Mouse (Mus musculus) forebrain, embryonic 16.5 days (tissue): ENCODE results near the gene Sult1a1. TPM values are rescaled to one million over a fixed set of nuclear protein-coding genes. Genes with fewer than 3 reads are reported as not detected.

Experiments used
- ATAC-seq: fragments of 200-750 bp; cut with Nextera tagmentation; 2 replicates; pipeline ENCODE4 v1.8.0; 2017; ENCODE audit warnings: mild to moderate bottlenecking, moderate library complexity
- H3K27ac ChIP-seq: fragments of 300-500 bp; sonication (generic); 2 replicates; pipeline ENCODE4 v1.5.1; 2014; ENCODE audit warnings: low read length, control low read depth
- H3K27me3 ChIP-seq: fragments of 300-500 bp; sonication (generic); replicated peaks from 2 replicates; pipeline ENCODE4 v1.6.1; 2014; ENCODE audit warnings: low read length; ENCODE audit not compliant: control insufficient read depth, insufficient read depth
- H3K36me3 ChIP-seq: fragments of 300-500 bp; sonication (generic); 2 replicates; pipeline ENCODE4 v1.6.1; 2014; ENCODE audit not compliant: control insufficient read depth, insufficient read depth
- H3K4me1 ChIP-seq: fragments of 300-500 bp; sonication (generic); replicated peaks from 2 replicates; pipeline ENCODE4 v1.6.1; 2014; ENCODE audit warnings: low read length; ENCODE audit not compliant: control insufficient read depth, insufficient read depth
- H3K4me2 ChIP-seq: fragments of 300-500 bp; sonication (generic); 2 replicates; pipeline ENCODE4 v1.6.1; 2014; ENCODE audit warnings: mild to moderate bottlenecking, low read length, control low read depth
- H3K4me3 ChIP-seq: fragments of 300-500 bp; sonication (generic); replicated peaks from 2 replicates; pipeline ENCODE4 v1.5.1; 2014; ENCODE audit warnings: mild to moderate bottlenecking, low read length, control low read depth
- H3K9ac ChIP-seq: fragments of 300-500 bp; sonication (generic); replicated peaks from 2 replicates; pipeline ENCODE4 v1.6.1; 2014; ENCODE audit warnings: low read depth, low read length, control low read depth
- H3K9me3 ChIP-seq: fragments of 300-500 bp; sonication (generic); 2 replicates; pipeline ENCODE4 v1.6.1; 2016; ENCODE audit warnings: low read length; ENCODE audit not compliant: control insufficient read depth
- WGBS: fragments of 180-500 bp; shearing (Covaris S2); extraction: QIAGEN DNeasy Blood & Tissue Kit; methylation state at CpG from one replicate; pipeline ENCODE4 v1.1.7; 2014; 5-methylcytosine and 5-hydroxymethylcytosine counted together
- polyA plus RNA-seq: library from polyadenylated mRNA; unstranded; fragments of >200 nt; fragmentation: Nextera tagmentation; extraction: Ambion mirVana; gene quantifications from 2 replicates; pipeline ENCODE4 v1.2.1, GENCODE M21; 2015

Sult1a1 gene
- 4.3 and 5.9 TPM in 2 replicates for polyA plus RNA-seq

- H3K27ac ChIP-seq: no peak within 1 kb of the TSS
- 88% methylated on average over 1 of the region's 1 CpGs for WGBS
- H3K36me3 ChIP-seq: peaks cover 3% of the 10 kb centered on the region
Measured at GRCm38 (mm10) chr7:126676207-126676606, at the start of gene Sult1a1. Sult1a1 (minus strand) TSS chr7:126676432.

GRCm38 (mm10) chr7:126725667-126726066 lies 49.4 kb upstream of the Sult1a1 start:
- Histone ChIP-seq H3K9ac (no peak overlapping the region), H3K36me3 (no peaks in the 10 kb centered on the region), H3K27me3 (no peaks in the 10 kb centered on the region), H3K4me2 (no peak overlapping the region), H3K4me3 (no peak overlapping the region), H3K9me3 (peaks cover 3% of the 10 kb centered on the region; the same call in 1 of the 2 replicates), H3K4me1 (no peaks in the 10 kb centered on the region), H3K27ac (no peak overlapping the region)
- WGBS: 81% methylated on average over 5 of the region's 5 CpGs
- no peak for ATAC-seq

More at GRCm38 (mm10) chr7:126676207-126676606, at the start of gene Sult1a1:
- no peak within 1 kb of the TSS for H3K9ac ChIP-seq
- no peaks in the 10 kb centered on the region for H3K27me3 ChIP-seq
- ATAC-seq: no peak
- H3K4me3 ChIP-seq: no peak within 1 kb of the TSS
- no peaks in the 10 kb centered on the region for H3K4me1 ChIP-seq
- no peaks in the 10 kb centered on the region for H3K9me3 ChIP-seq
- no peak within 1 kb of the TSS for H3K4me2 ChIP-seq

- Histone ChIP-seq H3K4me2 (no peak overlapping the region), H3K9ac (no peak overlapping the region), H3K9me3 (peaks cover 3% of the 10 kb centered on the region; the same call in 1 of the 2 replicates), H3K27me3 (no peaks in the 10 kb centered on the region), H3K36me3 (no peaks in the 10 kb centered on the region), H3K4me1 (no peaks in the 10 kb centered on the region), H3K27ac (no peak overlapping the region), H3K4me3 (no peak overlapping the region)
- ATAC-seq: no peak
- 86% methylated on average over 3 of the region's 3 CpGs for WGBS
Measured at GRCm38 (mm10) chr7:126725077-126725476, 48.8 kb upstream of the Sult1a1 start.

- Histone ChIP-seq H3K4me3 (no peak overlapping the region), H3K9ac (no peak overlapping the region), H3K36me3 (no peaks in the 10 kb centered on the region), H3K27ac (no peak overlapping the region), H3K27me3 (no peaks in the 10 kb centered on the region), H3K9me3 (peaks cover 3% of the 10 kb centered on the region; the same call in 1 of the 2 replicates), H3K4me2 (no peak overlapping the region), H3K4me1 (no peaks in the 10 kb centered on the region)
- WGBS: 93% methylated on average over 13 of the region's 13 CpGs
- ATAC-seq: no peak
Measured at GRCm38 (mm10) chr7:126721635-126722034, 45.4 kb upstream of the Sult1a1 start.

GRCm38 (mm10) chr7:126718787-126719337 lies 42.6 kb upstream of the Sult1a1 start:
- no peak overlapping the region for H3K4me3 ChIP-seq
- 96% methylated on average over 5 of the region's 5 CpGs for WGBS
- no peak overlapping the region for H3K9ac ChIP-seq
- no peaks in the 10 kb centered on the region for H3K36me3 ChIP-seq
- no peak overlapping the region for H3K4me2 ChIP-seq
- H3K4me1 ChIP-seq: no peaks in the 10 kb centered on the region
- peaks cover 3% of the 10 kb centered on the region; the same call in 1 of the 2 replicates for H3K9me3 ChIP-seq
- no peak overlapping the region for H3K27ac ChIP-seq
- no peaks in the 10 kb centered on the region for H3K27me3 ChIP-seq
- no peak for ATAC-seq

- Histone ChIP-seq H3K27ac (no peak overlapping the region), H3K27me3 (no peaks in the 10 kb centered on the region), H3K4me2 (no peak overlapping the region), H3K4me3 (no peak overlapping the region), H3K9ac (no peak overlapping the region), H3K36me3 (no peaks in the 10 kb centered on the region), H3K4me1 (no peaks in the 10 kb centered on the region), H3K9me3 (no peaks in the 10 kb centered on the region)
- 92% methylated on average over 3 of the region's 3 CpGs for WGBS
- ATAC-seq: no peak
Measured at GRCm38 (mm10) chr7:126717566-126717965, 41.3 kb upstream of the Sult1a1 start.

- no peak overlapping the region for H3K27ac ChIP-seq
- H3K4me1 ChIP-seq: no peaks in the 10 kb centered on the region
- ATAC-seq: no peak
- no peak overlapping the region for H3K4me3 ChIP-seq
- H3K9me3 ChIP-seq: no peaks in the 10 kb centered on the region
- no peaks in the 10 kb centered on the region for H3K27me3 ChIP-seq
- H3K9ac ChIP-seq: no peak overlapping the region
- no peaks in the 10 kb centered on the region for H3K36me3 ChIP-seq
- no peak overlapping the region for H3K4me2 ChIP-seq
- 70% methylated on average over 4 of the region's 4 CpGs for WGBS
Measured at GRCm38 (mm10) chr7:126715679-126716078, 39.4 kb upstream of the Sult1a1 start.

GRCm38 (mm10) chr7:126711910-126712309 lies 35.7 kb upstream of the Sult1a1 start:
- Histone ChIP-seq H3K27ac (no peak overlapping the region), H3K27me3 (no peaks in the 10 kb centered on the region), H3K36me3 (no peaks in the 10 kb centered on the region), H3K4me3 (no peak overlapping the region), H3K4me1 (no peaks in the 10 kb centered on the region), H3K9me3 (peaks cover 4% of the 10 kb centered on the region; the same call in 1 of the 2 replicates), H3K4me2 (no peak overlapping the region), H3K9ac (no peak overlapping the region)
- ATAC-seq: no peak
- WGBS: 77% methylated on average over 3 of the region's 3 CpGs

- no peak overlapping the region for H3K9ac ChIP-seq
- H3K27ac ChIP-seq: no peak overlapping the region
- no peak overlapping the region for H3K4me2 ChIP-seq
- WGBS: 75% methylated on average over 4 of the region's 4 CpGs
- H3K27me3 ChIP-seq: no peaks in the 10 kb centered on the region
- H3K9me3 ChIP-seq: peaks cover 4% of the 10 kb centered on the region; the same call in 1 of the 2 replicates
- no peak for ATAC-seq
- no peak overlapping the region for H3K4me3 ChIP-seq
- H3K4me1 ChIP-seq: no peaks in the 10 kb centered on the region
- H3K36me3 ChIP-seq: no peaks in the 10 kb centered on the region
Measured at GRCm38 (mm10) chr7:126710266-126710665, 34.0 kb upstream of the Sult1a1 start.
